Mouse (Mus musculus): ENCODE measurements around the gene Ltb4r2.
A peak's percentile ranks its signal among the peaks of the same experiment; 100 is the strongest.

DNA sequence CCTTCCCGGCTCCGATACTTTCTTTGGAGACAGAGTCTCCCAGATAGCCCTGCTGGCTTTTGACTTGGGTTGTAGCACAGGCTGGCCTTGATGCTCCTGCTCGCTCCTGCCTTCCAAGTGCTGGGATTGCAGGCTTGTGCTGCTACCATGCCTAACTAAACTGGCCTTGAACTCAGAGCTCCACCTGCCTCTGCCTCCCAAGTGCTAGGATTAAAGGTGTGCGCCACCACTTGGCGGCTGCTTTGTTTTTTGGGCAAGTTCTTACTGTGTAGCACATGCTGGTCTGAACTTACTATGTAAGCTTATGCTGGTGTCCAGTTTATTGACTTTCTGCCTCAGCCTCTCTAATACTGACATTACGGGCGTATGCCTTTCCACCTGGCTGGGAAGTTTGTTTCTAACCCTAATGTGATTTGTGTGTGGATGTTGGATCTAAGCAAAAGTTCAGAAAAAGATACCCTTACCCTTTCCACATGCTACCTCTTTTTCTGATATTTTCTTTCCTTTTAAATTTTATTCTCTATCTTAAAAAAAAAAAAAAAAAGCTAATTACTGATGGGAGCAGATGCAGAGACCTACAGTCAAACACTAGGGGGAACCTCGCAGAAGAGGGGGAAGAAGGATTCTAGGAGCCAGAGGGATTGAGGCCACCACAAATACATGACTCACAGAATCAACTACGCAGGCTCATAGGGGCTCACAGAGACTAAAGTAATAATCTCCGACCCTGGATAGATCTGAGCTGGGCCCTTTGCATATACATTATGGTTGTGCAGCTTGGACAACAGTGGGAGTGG lies 14.0 kb upstream of the Ltb4r2 start:
- TF ChIP-seq CTCF (IDR thresholded peaks at IDR 0.05; ENCODE audit: low read depth): 0 out of 2 replicates have a peak, but pooled peaks have one; percentile 11
- TF ChIP-seq EP300 (IDR thresholded peaks at IDR 0.05; ENCODE audit: low read depth): no peak
